Mouse (Mus musculus): ENCODE measurements around the gene Gm13271. TPM values are rescaled to one million over a fixed set of nuclear protein-coding genes. Genes with fewer than 3 reads are reported as not detected.
"Not testable (repeated sequence)": the region's sequence is repeated elsewhere in the genome, so short reads cannot be mapped to it uniquely, and the experiment has no call there.

The Gm13271 gene
- polyA plus RNA-seq, 1 experiment from 2014 or later, result not detected

DNA sequence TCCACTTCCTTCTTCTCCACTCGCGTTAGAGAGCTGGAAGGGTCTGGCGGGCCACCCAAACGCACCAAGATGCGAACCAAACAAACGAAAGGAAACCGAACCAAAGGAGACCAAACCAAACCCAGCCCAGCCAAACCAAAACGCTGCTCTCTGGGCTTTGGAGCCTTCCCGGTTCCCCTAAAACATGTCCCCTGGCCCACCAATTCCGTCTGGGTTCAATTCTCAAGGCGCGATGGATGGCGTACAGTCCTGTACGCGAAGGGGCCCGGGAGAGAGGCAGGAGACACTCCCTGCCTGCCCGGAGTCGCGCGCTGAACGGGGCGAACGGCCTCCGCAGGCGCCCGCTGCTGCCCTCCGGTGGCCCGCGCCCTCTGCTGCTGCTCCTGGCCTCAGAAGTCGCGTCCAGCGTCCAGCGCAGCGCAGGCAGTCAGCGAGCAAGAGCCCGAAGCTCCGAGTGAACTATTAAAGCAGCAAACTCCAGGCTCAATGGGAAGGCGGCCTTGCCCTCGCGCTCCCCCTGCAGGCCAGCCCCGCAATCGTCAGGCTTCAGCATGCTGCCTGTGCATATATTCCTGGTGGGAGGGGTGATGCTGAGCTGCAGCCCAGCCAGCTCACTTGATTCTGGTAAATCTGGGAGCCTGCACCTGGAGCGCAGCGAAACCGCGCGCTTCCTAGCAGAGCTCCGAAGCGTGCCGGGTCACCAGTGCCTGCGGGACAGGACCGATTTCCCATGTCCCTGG is 39.4 kb downstream of the Gm13271 start, which contains the start of gene Gm13275:
Gm13275 (plus strand) TSS at position 552 of the 740 bp plus-strand sequence.
- not testable (repeated sequence) for H3K27ac ChIP-seq (replicated peaks; ENCODE audit: low read depth, low read length); ATAC-seq (ENCODE audit: low read depth); H3K9me3 ChIP-seq (ENCODE audit: control insufficient read depth, low read length); H3K4me2 ChIP-seq (ENCODE audit: low read depth, low read length); H3K27me3 ChIP-seq (replicated peaks; ENCODE audit: control insufficient read depth, insufficient read depth, low read length); DNase-seq (ENCODE audit: low spot score); H3K4me3 ChIP-seq (ENCODE audit: low read depth, low read length); H3K36me3 ChIP-seq (ENCODE audit: control insufficient read depth, insufficient read depth, low read length); H3K9ac ChIP-seq (ENCODE audit: low read depth, low read length); H3K4me1 ChIP-seq (ENCODE audit: control insufficient read depth, insufficient read depth, low read length)
- no CpG with 5 or more reads among the region's 52 CpGs for WGBS

DNA sequence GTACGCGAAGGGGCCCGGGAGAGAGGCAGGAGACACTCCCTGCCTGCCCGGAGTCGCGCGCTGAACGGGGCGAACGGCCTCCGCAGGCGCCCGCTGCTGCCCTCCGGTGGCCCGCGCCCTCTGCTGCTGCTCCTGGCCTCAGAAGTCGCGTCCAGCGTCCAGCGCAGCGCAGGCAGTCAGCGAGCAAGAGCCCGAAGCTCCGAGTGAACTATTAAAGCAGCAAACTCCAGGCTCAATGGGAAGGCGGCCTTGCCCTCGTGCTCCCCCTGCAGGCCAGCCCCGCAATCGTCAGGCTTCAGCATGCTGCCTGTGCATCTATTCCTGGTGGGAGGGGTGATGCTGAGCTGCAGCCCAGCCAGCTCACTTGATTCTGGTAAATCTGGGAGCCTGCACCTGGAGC is 42.4 kb downstream of the Gm13271 start, which contains the start of gene Gm13279:
Gm13279 (plus strand) TSS at position 301 of the 400 bp plus-strand sequence.
- not testable (repeated sequence) for H3K27me3 ChIP-seq (replicated peaks; ENCODE audit: control insufficient read depth, insufficient read depth, low read length); H3K27ac ChIP-seq (replicated peaks; ENCODE audit: low read depth, low read length); DNase-seq (ENCODE audit: low spot score); H3K4me2 ChIP-seq (ENCODE audit: low read depth, low read length); H3K9ac ChIP-seq (ENCODE audit: low read depth, low read length); H3K4me3 ChIP-seq (ENCODE audit: low read depth, low read length); H3K36me3 ChIP-seq (ENCODE audit: control insufficient read depth, insufficient read depth, low read length); ATAC-seq (ENCODE audit: low read depth); H3K9me3 ChIP-seq (ENCODE audit: control insufficient read depth, low read length); H3K4me1 ChIP-seq (ENCODE audit: control insufficient read depth, insufficient read depth, low read length)
- no CpG with 5 or more reads among the region's 28 CpGs for WGBS

DNA sequence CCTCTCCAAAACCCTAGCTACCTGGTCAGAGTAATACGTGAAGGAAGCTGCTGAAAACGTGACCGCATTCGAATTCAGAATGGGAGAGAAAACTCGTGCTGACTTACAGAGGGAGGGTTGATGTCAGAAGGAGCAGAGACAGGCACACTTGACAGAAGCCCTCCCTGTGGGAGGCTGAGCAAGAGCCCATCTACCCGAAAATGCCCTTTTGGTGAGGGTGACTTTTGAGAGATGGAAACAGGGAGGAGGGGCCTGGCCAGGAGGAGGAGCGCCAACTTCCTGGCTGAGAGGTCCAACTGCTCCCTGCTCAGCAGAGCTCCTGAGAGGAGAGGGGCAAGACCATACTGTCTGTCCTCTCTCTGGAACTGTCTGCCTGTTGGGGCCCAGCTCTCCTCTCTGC is 44.7 kb downstream of the Gm13271 start, which contains the start of gene Gm13285:
Gm13285 (plus strand) TSS at position 301 of the 400 bp plus-strand sequence.
- not testable (repeated sequence) for H3K9ac ChIP-seq (ENCODE audit: low read depth, low read length); ATAC-seq (ENCODE audit: low read depth); H3K9me3 ChIP-seq (ENCODE audit: control insufficient read depth, low read length); H3K27me3 ChIP-seq (replicated peaks; ENCODE audit: control insufficient read depth, insufficient read depth, low read length); H3K4me1 ChIP-seq (ENCODE audit: control insufficient read depth, insufficient read depth, low read length); H3K4me3 ChIP-seq (ENCODE audit: low read depth, low read length); DNase-seq (ENCODE audit: low spot score); H3K4me2 ChIP-seq (ENCODE audit: low read depth, low read length); H3K27ac ChIP-seq (replicated peaks; ENCODE audit: low read depth, low read length); H3K36me3 ChIP-seq (ENCODE audit: control insufficient read depth, insufficient read depth, low read length)
- WGBS, result 0% methylated on average over 2 of the region's 7 CpGs

DNA sequence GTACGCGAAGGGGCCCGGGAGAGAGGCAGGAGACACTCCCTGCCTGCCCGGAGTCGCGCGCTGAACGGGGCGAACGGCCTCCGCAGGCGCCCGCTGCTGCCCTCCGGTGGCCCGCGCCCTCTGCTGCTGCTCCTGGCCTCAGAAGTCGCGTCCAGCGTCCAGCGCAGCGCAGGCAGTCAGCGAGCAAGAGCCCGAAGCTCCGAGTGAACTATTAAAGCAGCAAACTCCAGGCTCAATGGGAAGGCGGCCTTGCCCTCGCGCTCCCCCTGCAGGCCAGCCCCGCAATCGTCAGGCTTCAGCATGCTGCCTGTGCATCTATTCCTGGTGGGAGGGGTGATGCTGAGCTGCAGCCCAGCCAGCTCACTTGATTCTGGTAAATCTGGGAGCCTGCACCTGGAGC is 48.3 kb downstream of the Gm13271 start, which contains the start of gene Gm13287:
Gm13287 (plus strand) TSS at position 301 of the 400 bp plus-strand sequence.
- H3K27ac ChIP-seq (replicated peaks; ENCODE audit: low read depth, low read length); H3K4me2 ChIP-seq (ENCODE audit: low read depth, low read length); H3K36me3 ChIP-seq (ENCODE audit: control insufficient read depth, insufficient read depth, low read length); H3K27me3 ChIP-seq (replicated peaks; ENCODE audit: control insufficient read depth, insufficient read depth, low read length); H3K4me1 ChIP-seq (ENCODE audit: control insufficient read depth, insufficient read depth, low read length); ATAC-seq (ENCODE audit: low read depth); H3K4me3 ChIP-seq (ENCODE audit: low read depth, low read length); H3K9me3 ChIP-seq (ENCODE audit: control insufficient read depth, low read length); H3K9ac ChIP-seq (ENCODE audit: low read depth, low read length); DNase-seq (ENCODE audit: low spot score): not testable (repeated sequence)
- WGBS, result no CpG with 5 or more reads among the region's 29 CpGs

Other genes with a start within 250 kb of the Gm13271 start
- gene Ifnb1, start 232.1 kb upstream of the Gm13271 start, polyA plus RNA-seq (2014; fragmentation: Nextera tagmentation; extraction: Ambion mirVana), result not detected in 2 replicates
- not detected in 2 replicates for gene Ifna15, start 196.6 kb upstream of the Gm13271 start, polyA plus RNA-seq (2014; fragmentation: Nextera tagmentation; extraction: Ambion mirVana)
- gene Ifna14, start 183.1 kb upstream of the Gm13271 start, polyA plus RNA-seq (2014; fragmentation: Nextera tagmentation; extraction: Ambion mirVana), result not detected in 2 replicates
- not detected in 2 replicates for gene Ifna9, start 162.5 kb upstream of the Gm13271 start, polyA plus RNA-seq (2014; fragmentation: Nextera tagmentation; extraction: Ambion mirVana)
- not detected in 2 replicates for gene Ifna12, start 151.5 kb upstream of the Gm13271 start, polyA plus RNA-seq (2014; fragmentation: Nextera tagmentation; extraction: Ambion mirVana)
- not detected in 2 replicates for gene C87499, start 120.5 kb upstream of the Gm13271 start, polyA plus RNA-seq (2014; fragmentation: Nextera tagmentation; extraction: Ambion mirVana)
- not detected in 2 replicates for gene Ifna13, start 110.4 kb upstream of the Gm13271 start, polyA plus RNA-seq (2014; fragmentation: Nextera tagmentation; extraction: Ambion mirVana)
- not detected in 2 replicates for gene Ifna16, start 77.9 kb upstream of the Gm13271 start, polyA plus RNA-seq (2014; fragmentation: Nextera tagmentation; extraction: Ambion mirVana)
- not detected in 2 replicates for gene Ifna2, start 71.0 kb upstream of the Gm13271 start, polyA plus RNA-seq (2014; fragmentation: Nextera tagmentation; extraction: Ambion mirVana)
- not detected in 2 replicates for gene Ifnab, start 63.5 kb upstream of the Gm13271 start, polyA plus RNA-seq (2014; fragmentation: Nextera tagmentation; extraction: Ambion mirVana)
- gene Gm26566, start 33.1 kb upstream of the Gm13271 start, polyA plus RNA-seq (2014; fragmentation: Nextera tagmentation; extraction: Ambion mirVana), result 1.2 and 2.0 TPM in 2 replicates
- gene Klhl9, start 32.4 kb upstream of the Gm13271 start, polyA plus RNA-seq (2014; fragmentation: Nextera tagmentation; extraction: Ambion mirVana), result 126 and 129 TPM in 2 replicates
- gene Gm13283, start 5.3 kb downstream of the Gm13271 start, polyA plus RNA-seq (2014; fragmentation: Nextera tagmentation; extraction: Ambion mirVana), result 0.17 and 0.28 TPM in 2 replicates
- 0.48 TPM in 1 of 2 replicates, not detected in the other for gene Gm13290, start 19.0 kb downstream of the Gm13271 start, polyA plus RNA-seq (2014; fragmentation: Nextera tagmentation; extraction: Ambion mirVana)
- gene Gm13289, start 22.1 kb downstream of the Gm13271 start, polyA plus RNA-seq (2014; fragmentation: Nextera tagmentation; extraction: Ambion mirVana), result not detected in 2 replicates
- not detected in 2 replicates for gene Gm13272, start 25.0 kb downstream of the Gm13271 start, polyA plus RNA-seq (2014; fragmentation: Nextera tagmentation; extraction: Ambion mirVana)
- gene Ifnz, start 27.3 kb downstream of the Gm13271 start, polyA plus RNA-seq (2014; fragmentation: Nextera tagmentation; extraction: Ambion mirVana), result 0.16 and 0.31 TPM in 2 replicates
- gene Gm13276, start 30.8 kb downstream of the Gm13271 start, polyA plus RNA-seq (2014; fragmentation: Nextera tagmentation; extraction: Ambion mirVana), result not detected in 2 replicates
- gene Gm13277, start 33.8 kb downstream of the Gm13271 start, polyA plus RNA-seq (2014; fragmentation: Nextera tagmentation; extraction: Ambion mirVana), result not detected in 2 replicates
- gene Gm13278, start 36.7 kb downstream of the Gm13271 start, polyA plus RNA-seq (2014; fragmentation: Nextera tagmentation; extraction: Ambion mirVana), result not detected in 2 replicates
- not detected in 2 replicates for gene Gm13275, start 39.6 kb downstream of the Gm13271 start, polyA plus RNA-seq (2014; fragmentation: Nextera tagmentation; extraction: Ambion mirVana)
- not detected in 2 replicates for gene Gm13279, start 42.5 kb downstream of the Gm13271 start, polyA plus RNA-seq (2014; fragmentation: Nextera tagmentation; extraction: Ambion mirVana)
- gene Gm13285, start 44.8 kb downstream of the Gm13271 start, polyA plus RNA-seq (2014; fragmentation: Nextera tagmentation; extraction: Ambion mirVana), result 0.67 and 0.74 TPM in 2 replicates
- 0.54 TPM in 1 of 2 replicates, not detected in the other for gene Gm13287, start 48.4 kb downstream of the Gm13271 start, polyA plus RNA-seq (2014; fragmentation: Nextera tagmentation; extraction: Ambion mirVana)
- 0.21 TPM in 1 of 2 replicates, not detected in the other for gene Gm13288, start 50.7 kb downstream of the Gm13271 start, polyA plus RNA-seq (2014; fragmentation: Nextera tagmentation; extraction: Ambion mirVana)
- not detected in 2 replicates for gene Ifna7, start 61.4 kb downstream of the Gm13271 start, polyA plus RNA-seq (2014; fragmentation: Nextera tagmentation; extraction: Ambion mirVana)
- not detected in 2 replicates for gene Ifna11, start 65.1 kb downstream of the Gm13271 start, polyA plus RNA-seq (2014; fragmentation: Nextera tagmentation; extraction: Ambion mirVana)
- gene Ifna6, start 72.5 kb downstream of the Gm13271 start, polyA plus RNA-seq (2014; fragmentation: Nextera tagmentation; extraction: Ambion mirVana), result not detected in 2 replicates
- gene Ifna5, start 80.7 kb downstream of the Gm13271 start, polyA plus RNA-seq (2014; fragmentation: Nextera tagmentation; extraction: Ambion mirVana), result not detected in 2 replicates
- not detected in 2 replicates for gene Ifna4, start 87.0 kb downstream of the Gm13271 start, polyA plus RNA-seq (2014; fragmentation: Nextera tagmentation; extraction: Ambion mirVana)
- not detected in 2 replicates for gene Ifna1, start 95.2 kb downstream of the Gm13271 start, polyA plus RNA-seq (2014; fragmentation: Nextera tagmentation; extraction: Ambion mirVana)
- not detected in 2 replicates for gene Ifne, start 125.3 kb downstream of the Gm13271 start, polyA plus RNA-seq (2014; fragmentation: Nextera tagmentation; extraction: Ambion mirVana)